Mouse (Mus musculus) adrenal gland, adult 18-20 months (tissue): ENCODE data around the gene Deaf1. TPM values are rescaled to one million over a fixed set of nuclear protein-coding genes. Genes with fewer than 3 reads are reported as not detected.
A peak's percentile ranks its signal among the peaks of the same experiment; 100 is the strongest.
"Not testable (repeated sequence)": the region's sequence is repeated elsewhere in the genome, so short reads cannot be mapped to it uniquely, and the experiment has no call there.

Source experiments
- DNase-seq, 2 experiments: peaks; one replicate each; pipeline ENCODE4 v3.0.0; 2021 to 2022; ENCODE audit warnings: low spot score in 2 of 2
- total RNA-seq, 2 experiments: library from RNA; stranded (reverse); gene quantifications; 1 replicate in 1 of 2; 2 replicates in 1 of 2; pipeline ENCODE4 v1.2.3; 2021

The Deaf1 gene
- total RNA-seq, 2 experiments from 2014 or later = 21.9 to 30.3 TPM

DNA sequence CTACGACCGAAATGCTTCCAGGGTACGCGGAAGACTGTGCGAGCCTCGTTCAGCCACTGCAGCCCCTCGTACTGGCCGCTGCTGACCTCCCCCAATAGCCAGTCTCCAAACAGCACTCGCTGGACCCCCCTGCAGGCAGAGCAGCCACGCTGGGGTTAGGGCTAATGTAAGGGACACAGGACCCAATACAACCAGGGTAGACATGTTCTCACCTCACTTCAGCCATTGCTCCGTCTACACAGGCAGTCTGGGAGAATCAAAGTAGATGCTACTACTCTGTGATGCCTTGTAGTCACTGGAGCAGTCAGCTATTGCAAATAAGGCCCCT is 62.1 kb downstream of the Deaf1 start:
- no peak for DNase-seq

DNA sequence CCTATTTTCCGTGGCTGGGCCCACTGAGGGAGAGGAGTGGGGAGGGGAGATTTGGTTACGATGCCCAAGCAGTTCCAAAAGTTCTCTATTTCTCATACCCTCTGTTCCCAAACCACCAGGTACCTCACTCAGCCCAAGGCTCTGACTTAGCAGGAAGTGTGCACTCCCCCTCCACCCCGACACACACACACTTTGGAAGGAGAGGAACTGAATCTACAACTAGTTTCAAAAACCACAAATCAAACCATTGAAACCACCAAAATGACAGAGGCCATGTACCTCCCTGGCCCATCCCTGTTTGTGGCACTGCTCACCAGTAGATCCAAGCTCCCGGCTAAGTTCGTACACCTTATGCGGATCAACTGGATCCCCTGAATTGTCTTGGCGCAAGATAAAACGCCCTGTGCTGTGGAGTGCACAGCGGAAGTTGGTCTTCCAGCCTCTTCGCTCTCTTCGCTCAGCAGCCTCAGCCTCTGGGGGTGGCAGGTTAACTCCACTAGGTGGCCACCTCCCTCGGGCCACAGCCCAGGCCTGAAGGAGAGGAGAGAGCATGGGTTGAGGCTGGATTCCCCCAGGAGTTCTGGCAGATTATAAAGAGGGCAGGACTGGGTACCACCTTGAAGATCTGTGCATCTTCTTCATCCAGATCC is 62.6 kb downstream of the Deaf1 start:
- DNase-seq = peak; percentile 40 to 45

DNA sequence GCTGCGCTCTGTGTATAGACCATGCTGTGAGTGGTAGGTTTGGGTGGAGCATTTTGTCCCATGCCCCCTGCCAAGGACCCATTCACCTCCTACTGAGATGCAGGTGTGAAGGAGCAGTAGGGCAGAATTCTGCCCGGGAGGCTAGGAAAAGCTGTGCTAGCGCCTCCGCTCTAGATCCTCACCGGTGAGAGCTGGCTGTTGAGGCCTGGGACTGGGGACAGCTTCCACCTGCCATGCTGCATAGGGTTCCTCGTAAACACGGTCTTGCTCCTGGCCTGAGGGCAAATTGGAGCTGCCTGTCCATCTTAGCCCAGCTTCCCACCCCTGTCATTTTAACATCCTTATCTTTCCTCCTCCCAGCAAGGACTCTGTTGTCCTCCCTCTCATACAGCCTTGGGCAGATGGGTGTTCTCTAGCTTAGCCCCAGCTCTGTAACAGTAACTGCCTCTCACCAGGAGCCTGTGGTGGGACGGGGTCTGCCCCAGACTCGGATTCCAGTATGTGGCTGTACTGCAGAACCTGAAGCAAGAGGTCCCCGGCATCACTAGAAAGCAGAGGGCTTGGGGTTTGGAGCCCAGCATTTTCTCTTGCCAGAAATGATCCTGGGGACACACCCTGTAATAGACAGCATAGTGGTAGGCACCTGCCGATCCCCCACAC is 63.3 kb downstream of the Deaf1 start:
- DNase-seq = no peak

DNA sequence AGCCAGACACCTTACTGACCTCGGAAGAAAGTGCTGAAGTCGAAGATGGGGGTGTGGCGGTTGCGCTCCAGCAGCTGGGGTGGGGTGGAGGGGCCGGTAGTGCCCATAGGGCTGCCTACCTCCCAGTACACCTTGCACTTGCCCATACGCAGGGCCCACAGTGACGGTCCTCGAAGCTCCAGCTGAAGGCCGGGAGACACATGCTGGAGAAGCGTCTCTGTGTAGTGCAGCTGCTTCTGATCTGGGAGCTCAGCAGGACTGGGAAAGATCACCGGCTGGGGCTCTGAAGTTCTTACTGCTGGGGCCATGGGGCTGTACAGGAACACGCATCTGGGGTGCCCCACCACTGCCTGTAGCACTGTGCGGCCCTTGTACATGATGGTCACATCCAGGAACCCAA is 63.9 kb downstream of the Deaf1 start:
- no peak for DNase-seq

DNA sequence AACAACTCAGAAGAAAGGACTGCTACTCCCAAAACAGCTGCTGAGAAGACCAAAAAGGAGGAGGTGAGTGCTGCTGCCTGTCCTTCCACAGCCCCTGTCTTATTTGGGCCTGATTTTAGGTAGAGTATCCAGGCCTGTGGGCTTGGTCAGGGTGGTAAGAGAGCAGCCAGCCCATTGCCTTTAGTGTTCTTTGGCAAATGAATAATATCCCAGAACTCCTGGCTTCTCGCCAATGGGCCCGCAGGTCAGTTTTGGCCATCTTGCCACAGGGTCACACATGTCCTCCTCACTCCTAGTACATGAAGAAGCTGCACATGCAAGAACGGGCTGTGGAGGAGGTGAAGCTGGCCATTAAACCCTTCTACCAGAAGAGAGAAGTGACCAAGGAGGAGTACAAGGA is 66.0 kb downstream of the Deaf1 start:
- DNase-seq = no peak

DNA sequence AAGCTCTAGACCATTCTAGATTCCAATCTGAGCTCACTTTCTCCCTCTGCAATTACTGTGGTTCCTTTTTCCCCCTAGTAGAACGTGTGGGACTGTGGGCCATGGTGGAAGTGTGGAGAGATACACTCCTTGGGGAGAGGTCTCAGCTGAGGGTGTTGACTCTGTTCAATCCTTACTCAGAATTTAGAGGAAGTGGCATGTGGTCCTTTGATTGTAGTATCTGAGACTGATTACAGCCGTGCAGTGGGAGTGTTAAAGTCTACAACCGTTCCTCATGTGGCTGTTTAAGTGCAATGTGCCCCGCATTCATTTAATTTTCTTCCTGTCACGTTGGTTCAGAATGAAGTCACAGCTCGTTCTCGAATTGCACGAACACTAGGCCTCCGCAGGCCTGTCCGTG is 71.3 kb downstream of the Deaf1 start:
- DNase-seq = no peak

DNA sequence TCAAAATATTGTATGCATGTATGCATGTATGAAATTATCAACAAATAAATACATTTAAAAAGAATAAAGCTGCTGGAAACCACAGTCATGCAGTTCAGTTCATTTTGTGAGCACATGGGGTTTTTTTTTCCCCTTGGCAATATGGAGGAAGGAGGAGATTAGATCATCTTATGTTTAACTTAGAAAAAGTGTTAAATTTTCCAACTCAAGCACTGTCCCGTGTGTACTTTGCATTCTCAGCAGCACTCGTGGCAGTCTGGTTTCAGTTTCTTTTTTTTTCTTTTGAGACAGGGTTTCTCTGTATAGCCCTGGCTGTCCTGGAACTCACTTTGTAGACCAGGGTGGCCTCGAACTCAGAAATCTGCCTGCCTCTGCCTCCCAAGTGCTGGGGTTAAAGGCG is 77.0 kb downstream of the Deaf1 start:
- DNase-seq = not testable (repeated sequence)

Other genes with a start within 250 kb of the Deaf1 start
- 1 to 10 TPM; 1.8 to 3.3 TPM for gene Pkp3, start 249.5 kb downstream of the Deaf1 start, total RNA-seq
- 1 to 10 TPM; 2.0 to 2.7 TPM for gene Sigirr, start 227.1 kb downstream of the Deaf1 start, total RNA-seq
- under 1 TPM; 0.20 to 0.32 TPM for gene Ano9, start 209.9 kb downstream of the Deaf1 start, total RNA-seq
- gene Ptdss2, start 205.3 kb downstream of the Deaf1 start, total RNA-seq = 10 to 100 TPM; 39.2 to 40.4 TPM
- gene Rnh1, start 154.8 kb downstream of the Deaf1 start, total RNA-seq = 100 to 1,000 TPM; 218 to 327 TPM
- gene Hras, start 133.7 kb downstream of the Deaf1 start, total RNA-seq = 10 to 100 TPM; 87.8 to 99.7 TPM
- gene Lrrc56, start 133.5 kb downstream of the Deaf1 start, total RNA-seq = 1 to 10 TPM; 3.9 to 6.9 TPM
- under 1 TPM; 0.13 to 0.33 TPM for gene Lmntd2, start 113.6 kb downstream of the Deaf1 start, total RNA-seq
- gene Rassf7, start 111.8 kb downstream of the Deaf1 start, total RNA-seq = 1 to 10 TPM; 1.4 to 2.6 TPM
- 10 to 100 TPM; 75.8 to 76.0 TPM for gene Phrf1, start 98.9 kb downstream of the Deaf1 start, total RNA-seq
- 1 to 10 TPM; 7.9 to 8.4 TPM for gene Irf7, start 61.2 kb downstream of the Deaf1 start, total RNA-seq
- 1 to 10 TPM; 1.6 to 9.5 TPM for gene Cdhr5, start 50.9 kb downstream of the Deaf1 start, total RNA-seq
- not detected for gene Sct, start 48.6 kb downstream of the Deaf1 start, total RNA-seq
- under 1 TPM; 0.19 to 0.27 TPM for gene Drd4, start 35.7 kb downstream of the Deaf1 start, total RNA-seq
- 10 to 100 TPM; 25.7 to 25.9 TPM for gene Tmem80, start within 50 bp of the Deaf1 start, total RNA-seq
- gene Eps8l2, start 11.2 kb upstream of the Deaf1 start, total RNA-seq = 1 to 10 TPM; 1.9 to 2.7 TPM
- 100 to 1,000 TPM; 677 to 814 TPM for gene Taldo1, start 64.5 kb upstream of the Deaf1 start, total RNA-seq
- 10 to 100 TPM; 25.5 to 35.3 TPM for gene Gatd1, start 86.4 kb upstream of the Deaf1 start, total RNA-seq
- gene Cend1, start 101.8 kb upstream of the Deaf1 start, total RNA-seq = 1 to 10 TPM; 1.7 to 2.4 TPM
- 100 to 1,000 TPM; 104 to 105 TPM for gene Slc25a22, start 110.2 kb upstream of the Deaf1 start, total RNA-seq
- 1 to 10 TPM; 1.1 to 1.4 TPM for gene Pidd1, start 116.3 kb upstream of the Deaf1 start, total RNA-seq
- gene Rplp2, start 119.7 kb upstream of the Deaf1 start, total RNA-seq = 1,000 to 10,000 TPM in 1 of 2 experiments, 100 to 1,000 TPM in 1; 949 to 1,096 TPM
- gene Pnpla2, start 127.5 kb upstream of the Deaf1 start, total RNA-seq = 1,000 to 10,000 TPM in 1 of 2 experiments, 100 to 1,000 TPM in 1; 739 to 1,290 TPM
- 10 to 100 TPM; 11.2 to 12.5 TPM for gene Cracr2b, start 133.4 kb upstream of the Deaf1 start, total RNA-seq
- gene Cd151, start 139.7 kb upstream of the Deaf1 start, total RNA-seq = 100 to 1,000 TPM; 317 to 379 TPM
- 100 to 1,000 TPM; 104 to 114 TPM for gene Polr2l, start 147.4 kb upstream of the Deaf1 start, total RNA-seq
- gene Tspan4, start 147.6 kb upstream of the Deaf1 start, total RNA-seq = 10 to 100 TPM; 49.6 to 61.3 TPM
- 10 to 100 TPM; 54.5 to 59.0 TPM for gene Chid1, start 212.2 kb upstream of the Deaf1 start, total RNA-seq
- 10 to 100 TPM; 56.4 to 83.8 TPM for gene Ap2a2, start 234.5 kb upstream of the Deaf1 start, total RNA-seq